ENCODE assay signal across 9 mouse cellular contexts in genomic region chr15:90214913-90215312, GRCm38 (mm10). TPM values are rescaled to one million over a fixed set of nuclear protein-coding genes. Genes with fewer than 3 reads are reported as not detected.
A peak's percentile ranks its signal among the peaks of the same experiment; 100 is the strongest.
DNase-seq lines count a peak whose midpoint lies in the region; ATAC-seq and TF ChIP-seq lines count a peak whose summit lies in the region.
"Had no signal": no experiment of that assay in that cellular context is flagged by ENCODE, and none has a peak within 500 bp of the region (broad histone marks: within the 10 kb centered on the region; RNA-seq: fewer than 3 reads in every experiment).

No protein-coding gene starts in this region.

- no peak for ATAC-seq in lung, postnatal 0 days

- H3K4me3 ChIP-seq in heart, embryonic 10.5 days: no peak overlapping the region
- H3K4me3 ChIP-seq in MEL (ENCODE audit: control insufficient read depth in 1 of 2, insufficient read depth in 1 of 2, low read depth in 2 of 2, low read length in 2 of 2): no peak overlapping the region
- H3K4me3 ChIP-seq in gastrocnemius, adult 2 months: no peak overlapping the region
- H3K4me3 ChIP-seq in lung, postnatal 0 days (ENCODE audit: low read depth, low read length): no peak overlapping the region
- H3K4me3 ChIP-seq: limb, embryonic 15.5 days had no signal

- no peak overlapping the region for H3K4me2 ChIP-seq in lung, postnatal 0 days (replicated peaks; ENCODE audit: low read depth, low read length)
- H3K4me2 ChIP-seq: limb, embryonic 15.5 days had no signal

- no peaks in the 10 kb centered on the region for H3K79me2 ChIP-seq in MEL (ENCODE audit: control insufficient read depth, insufficient read depth, low read length, poor library complexity)

- WGBS in heart, embryonic 10.5 days: 18% methylated on average over 6 of the region's 6 CpGs
- WGBS in lung, postnatal 0 days: 11% methylated on average over 6 of the region's 6 CpGs

- TF ChIP-seq CTCF in MEL (IDR thresholded peaks at IDR 0.05 in 2 of 3, conservative IDR thresholded peaks at IDR 0.05 in 1 of 3; ENCODE audit: control insufficient read depth in 1 of 3, insufficient read depth in 1 of 3, low read depth in 2 of 3, low read length in 3 of 3, poor library complexity in 1 of 3, severe bottlenecking in 1 of 3): peak; percentile 60 to 80 (median 76)
- TF ChIP-seq CTCF in gastrocnemius, adult 2 months (IDR thresholded peaks at IDR 0.05): peak; percentile 90
- TF ChIP-seq CTCF in lung, postnatal 0 days (IDR thresholded peaks at IDR 0.05): peak; percentile 89

- H3K27me3 ChIP-seq in heart, embryonic 10.5 days (ENCODE audit: insufficient read depth, poor library complexity, severe bottlenecking): no peaks in the 10 kb centered on the region
- H3K27me3 ChIP-seq in MEL (ENCODE audit: control insufficient read depth in 1 of 2, insufficient read depth in 2 of 2, low read length in 2 of 2): no peaks in the 10 kb centered on the region
- no peaks in the 10 kb centered on the region for H3K27me3 ChIP-seq in lung, postnatal 0 days (replicated peaks; ENCODE audit: insufficient read depth, low read length)
- H3K27me3 ChIP-seq: limb, embryonic 15.5 days had no signal

- no peak for TF ChIP-seq EP300 in MEL (IDR thresholded peaks at IDR 0.05; ENCODE audit: low read depth in 1 of 2, low read length in 2 of 2)
- no peak for TF ChIP-seq EP300 in lung, postnatal 0 days (IDR thresholded peaks at IDR 0.05)

- H3K27ac ChIP-seq in heart, embryonic 10.5 days: no peak overlapping the region
- no peak overlapping the region for H3K27ac ChIP-seq in MEL (ENCODE audit: control insufficient read depth, low read depth, low read length)
- H3K27ac ChIP-seq in gastrocnemius, adult 2 months: no peak overlapping the region
- H3K27ac ChIP-seq in lung, postnatal 0 days (ENCODE audit: low read length): no peak overlapping the region
- H3K27ac ChIP-seq: limb, embryonic 15.5 days had no signal

- DNase-seq in heart, adult 11 months: peak; percentile 50
- no peak for DNase-seq in heart, embryonic 10.5 days (ENCODE audit: low spot score)
- DNase-seq in MEL (ENCODE audit: low read depth, low spot score): peak; percentile 66
- DNase-seq in cerebellum, postnatal 10 days: peak; percentile 82 to 91
- peak; percentile 35 for DNase-seq in gastrocnemius, adult 2 months
- peak; percentile 77 for DNase-seq in layer of hippocampus, adult 11-12 months (ENCODE audit: low spot score)
- peak; percentile 43 for DNase-seq in lung, postnatal 0 days (ENCODE audit: low spot score)
- DNase-seq in right cerebral cortex, postnatal 10 days (ENCODE audit: low spot score in 2 of 2): peak; percentile 62 to 81

- no peaks in the 10 kb centered on the region for H3K4me1 ChIP-seq in heart, embryonic 10.5 days
- H3K4me1 ChIP-seq in MEL (ENCODE audit: control insufficient read depth in 1 of 2, insufficient read depth in 2 of 2, low read length in 2 of 2): no peaks in the 10 kb centered on the region
- H3K4me1 ChIP-seq in lung, postnatal 0 days (ENCODE audit: insufficient read depth, low read depth, low read length): no peaks in the 10 kb centered on the region
- H3K4me1 ChIP-seq: limb, embryonic 15.5 days had no signal

- H3K9me3 ChIP-seq in heart, embryonic 10.5 days: no peaks in the 10 kb centered on the region
- H3K9me3 ChIP-seq in MEL (replicated peaks; ENCODE audit: insufficient read depth, low read length): no peaks in the 10 kb centered on the region
- no peaks in the 10 kb centered on the region for H3K9me3 ChIP-seq in lung, postnatal 0 days (ENCODE audit: low read length)
- H3K9me3 ChIP-seq: limb, embryonic 15.5 days had no signal

- H3K9ac ChIP-seq in MEL (ENCODE audit: control insufficient read depth, low read depth, low read length, poor library complexity, severe bottlenecking): no peak overlapping the region
- no peak overlapping the region for H3K9ac ChIP-seq in lung, postnatal 0 days (replicated peaks; ENCODE audit: low read depth)
- H3K9ac ChIP-seq: limb, embryonic 15.5 days had no signal

- H3K36me3 ChIP-seq in heart, embryonic 10.5 days: no peaks in the 10 kb centered on the region
- no peaks in the 10 kb centered on the region; a peak in 1 of 4 replicates for H3K36me3 ChIP-seq in MEL (ENCODE audit: control insufficient read depth in 1 of 2, insufficient read depth in 2 of 2, low read length in 2 of 2)
- no peaks in the 10 kb centered on the region for H3K36me3 ChIP-seq in lung, postnatal 0 days (ENCODE audit: insufficient read depth, low read length)
- H3K36me3 ChIP-seq: limb, embryonic 15.5 days had no signal

- intact Hi-C loops in gastrocnemius, adult 2 months (cut with DNase I): loop anchor here (5.0 kb wide), 1 partner anchor 593 kb away; no protein-coding TSS in a partner anchor

- no peak for TF ChIP-seq POLR2A in MEL (IDR thresholded peaks at IDR 0.05; ENCODE audit: control insufficient read depth in 1 of 2, insufficient read depth in 1 of 2, low read depth in 1 of 2, low read length in 2 of 2, poor library complexity in 1 of 2)

- TF ChIP-seq RAD21 in MEL (IDR thresholded peaks at IDR 0.05; ENCODE audit: low read depth, low read length): peak; percentile 69

TF ChIP-seq in MEL, 35 proteins besides CTCF, POLR2A, EP300 and RAD21:
- TF ChIP-seq TAL1 (IDR thresholded peaks at IDR 0.05; ENCODE audit: low read length) (no peak), GATA1 (IDR thresholded peaks at IDR 0.05; ENCODE audit: low read depth, low read length) (peak; percentile 43; the same call in 1 of the 2 replicates), TCF12 (IDR thresholded peaks at IDR 0.05; ENCODE audit: low read depth, low read length) (no peak), UBTF (IDR thresholded peaks at IDR 0.05; ENCODE audit: borderline replicate concordance, insufficient read depth, low read depth, low read length) (no peak), NELFE (IDR thresholded peaks at IDR 0.05; ENCODE audit: low read depth, low read length) (no peak), HCFC1 (IDR thresholded peaks at IDR 0.05; ENCODE audit: low read depth, low read length) (no peak), CHD1 (IDR thresholded peaks at IDR 0.05; ENCODE audit: low read depth, low read length) (no peak), ELF1 (IDR thresholded peaks at IDR 0.05; ENCODE audit: low read depth, low read length) (no peak), KAT2A (conservative IDR thresholded peaks at IDR 0.05; ENCODE audit: low read depth, low read length) (no peak), BHLHE40 (IDR thresholded peaks at IDR 0.05; ENCODE audit: borderline replicate concordance, low read depth, low read length) (no peak), SMC3 (IDR thresholded peaks at IDR 0.05; ENCODE audit: low read depth, low read length) (peak; percentile 79), ZC3H11A (IDR thresholded peaks at IDR 0.05; ENCODE audit: low read depth, low read length) (peak; percentile 41; the same call in 1 of the 2 replicates)

RNA-seq across cellular contexts. Expression of gene Alg10b, which starts 9.2 kb away (rescaled TPM):
- 22.2 and 23.0 TPM in 2 replicates for polyA plus RNA-seq in heart, embryonic 10.5 days (2016; fragmentation: Nextera tagmentation; extraction: Ambion mirVana)
- total RNA-seq in MEL (2012; rRNA removed): 17.0 and 19.6 TPM in 2 replicates
- polyA plus RNA-seq in MEL (2012; ENCODE audit: insufficient read depth in 1 of 2, insufficient read length in 2 of 2, low read depth in 1 of 2, low replicate concordance in 2 of 2, missing spikeins in 1 of 2): 10 to 100 TPM; 25.6 to 52.2 TPM
- 10 to 100 TPM; 14.3 to 19.2 TPM for total RNA-seq in gastrocnemius, adult 2 months (2021)
- 12.5 and 13.5 TPM in 2 replicates for polyA plus RNA-seq in lung, postnatal 0 days (2015; fragmentation: Nextera tagmentation; extraction: Ambion mirVana)
